Mouse (Mus musculus) limb, embryonic 11.5 days (tissue): Measurements from ENCODE around the gene Jund. TPM values are rescaled to one million over a fixed set of nuclear protein-coding genes. Genes with fewer than 3 reads are reported as not detected.
A peak's percentile ranks its signal among the peaks of the same experiment; 100 is the strongest.

Experiments
- ATAC-seq: fragments of 200-750 bp; cut with Nextera tagmentation; 2 replicates; pipeline ENCODE4 v1.8.0; 2017; ENCODE audit warnings: low read depth; ENCODE audit not compliant: insufficient number of reproducible peaks, low FRiP score, low TSS enrichment
- DNase-seq: peaks from one replicate; pipeline ENCODE4 v3.0.0-alpha.2; 2015; ENCODE audit warnings: low spot score
- H3K27ac ChIP-seq: fragments of 300-500 bp; sonication (generic); replicated peaks from 2 replicates; pipeline ENCODE4 v1.5.1; 2014; ENCODE audit warnings: low read depth, mild to moderate bottlenecking, low read length
- H3K27me3 ChIP-seq: fragments of 300-500 bp; sonication (generic); 2 replicates; pipeline ENCODE4 v1.6.1; 2014; ENCODE audit warnings: mild to moderate bottlenecking, low read length, mixed read lengths; ENCODE audit not compliant: control insufficient read depth, insufficient read depth
- H3K36me3 ChIP-seq: fragments of 300-500 bp; sonication (generic); 2 replicates; pipeline ENCODE4 v1.6.1; 2014; ENCODE audit warnings: mild to moderate bottlenecking, low read length, moderate library complexity, mixed read lengths; ENCODE audit not compliant: control insufficient read depth, insufficient read depth
- H3K4me1 ChIP-seq: fragments of 300-500 bp; sonication (generic); 2 replicates; pipeline ENCODE4 v1.6.1; 2014; ENCODE audit warnings: low read length, mixed read lengths; ENCODE audit not compliant: control insufficient read depth, insufficient read depth
- H3K4me2 ChIP-seq: fragments of 300-500 bp; sonication (generic); 2 replicates; pipeline ENCODE4 v1.6.1; 2014; ENCODE audit warnings: low read depth, mild to moderate bottlenecking, moderate library complexity; ENCODE audit not compliant: severe bottlenecking
- H3K4me3 ChIP-seq: fragments of 300-500 bp; sonication (generic); 2 replicates; pipeline ENCODE4 v1.5.1; 2014; ENCODE audit warnings: low read depth, low read length
- H3K9ac ChIP-seq: fragments of 300-500 bp; sonication (generic); 2 replicates; pipeline ENCODE4 v1.6.1; 2014; ENCODE audit warnings: mild to moderate bottlenecking, low read length
- H3K9me3 ChIP-seq: fragments of 300-500 bp; sonication (generic); 2 replicates; pipeline ENCODE4 v1.6.1; 2016; ENCODE audit warnings: low read length; ENCODE audit not compliant: control insufficient read depth
- WGBS: fragments of 180-500 bp; shearing (Covaris S2); extraction: QIAGEN DNeasy Blood & Tissue Kit; methylation state at CpG from one replicate; pipeline ENCODE4 v1.1.7; 2014; 5-methylcytosine and 5-hydroxymethylcytosine counted together
- polyA plus RNA-seq: library from polyadenylated mRNA; unstranded; fragments of >200 nt; fragmentation: Nextera tagmentation; extraction: Ambion mirVana; gene quantifications from 2 replicates; pipeline ENCODE4 v1.2.1, GENCODE M21; 2014

Gene Jund
- polyA plus RNA-seq, 1 experiment from 2014 or later: 104 TPM

- Histone ChIP-seq H3K36me3 (no peaks in the 10 kb centered on the region), H3K9ac (no peak overlapping the region), H3K4me1 (peaks cover 13% of the 10 kb centered on the region; the same call in 1 of the 2 replicates), H3K27me3 (no peaks in the 10 kb centered on the region; the same call in 1 of the 2 replicates), H3K4me2 (no peak overlapping the region; the same call in 1 of the 2 replicates), H3K27ac (no peak overlapping the region), H3K4me3 (no peak overlapping the region), H3K9me3 (no peaks in the 10 kb centered on the region)
- no peak for DNase-seq
- no peak for ATAC-seq
- 89% methylated on average over 2 of the region's 2 CpGs for WGBS
Observed at GRCm38 (mm10) chr8:70657739-70658138, 41.0 kb upstream of the Jund start.

DNA sequence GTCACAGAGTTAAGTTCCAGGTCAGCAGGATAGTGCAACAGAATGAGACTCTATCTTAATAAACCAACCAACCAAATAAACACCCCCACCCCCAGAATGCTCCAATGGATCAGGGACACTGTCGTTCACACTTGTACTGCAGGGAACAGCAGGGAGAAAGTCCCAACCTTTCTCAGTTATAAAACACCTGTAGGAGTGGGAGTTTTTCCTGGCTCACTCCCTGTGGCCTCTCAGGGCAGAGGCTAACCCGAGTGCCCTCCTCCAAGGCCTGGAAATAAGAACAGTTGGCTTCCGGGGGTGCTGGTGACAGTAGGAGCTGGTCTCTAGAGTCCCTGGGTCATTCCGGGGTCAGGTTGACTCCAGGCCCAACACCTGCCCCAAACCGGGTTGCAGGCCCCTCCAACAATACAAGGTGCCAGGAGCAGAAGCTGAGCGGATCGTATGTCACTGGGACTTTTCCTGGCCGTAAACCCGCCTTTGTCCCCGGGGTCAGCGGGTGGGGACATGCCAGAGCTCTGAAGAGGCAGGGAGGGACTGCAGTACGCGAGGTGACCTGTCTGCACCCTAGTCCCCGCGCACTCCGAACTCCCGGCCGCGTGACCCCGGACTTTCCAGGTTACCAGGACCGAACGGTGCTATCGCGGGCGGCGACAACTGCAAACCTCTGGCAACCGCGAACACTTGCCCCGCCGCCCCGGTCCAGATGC, 39.7 kb upstream of the Jund start:
- no peaks in the 10 kb centered on the region for H3K9me3 ChIP-seq
- no peaks in the 10 kb centered on the region; the same call in 1 of the 2 replicates for H3K27me3 ChIP-seq
- peak overlapping the region; percentile 79 for H3K27ac ChIP-seq
- peak overlapping the region; percentile 92 for H3K4me2 ChIP-seq
- ATAC-seq (peak; percentile 58), DNase-seq (no peak)
- WGBS: 2% methylated on average over 31 of the region's 31 CpGs
- H3K4me3 ChIP-seq: peak overlapping the region; percentile 68
- peaks cover 13% of the 10 kb centered on the region; the same call in 1 of the 2 replicates for H3K4me1 ChIP-seq
- peak overlapping the region; percentile 72 for H3K9ac ChIP-seq
- H3K36me3 ChIP-seq: no peaks in the 10 kb centered on the region

GRCm38 (mm10) chr8:70659604-70660272, 39.0 kb upstream of the Jund start:
- Histone ChIP-seq H3K27me3 (no peaks in the 10 kb centered on the region; the same call in 1 of the 2 replicates), H3K9ac (peak overlapping the region; percentile 72), H3K4me2 (peak overlapping the region; percentile 92), H3K36me3 (no peaks in the 10 kb centered on the region), H3K9me3 (no peaks in the 10 kb centered on the region), H3K27ac (peak overlapping the region; percentile 79), H3K4me3 (peak overlapping the region; percentile 68), H3K4me1 (peaks cover 13% of the 10 kb centered on the region; the same call in 1 of the 2 replicates)
- DNase-seq (peak; percentile 99), ATAC-seq (peak; percentile 96)
- 2% methylated on average over 43 of the region's 44 CpGs for WGBS

DNA sequence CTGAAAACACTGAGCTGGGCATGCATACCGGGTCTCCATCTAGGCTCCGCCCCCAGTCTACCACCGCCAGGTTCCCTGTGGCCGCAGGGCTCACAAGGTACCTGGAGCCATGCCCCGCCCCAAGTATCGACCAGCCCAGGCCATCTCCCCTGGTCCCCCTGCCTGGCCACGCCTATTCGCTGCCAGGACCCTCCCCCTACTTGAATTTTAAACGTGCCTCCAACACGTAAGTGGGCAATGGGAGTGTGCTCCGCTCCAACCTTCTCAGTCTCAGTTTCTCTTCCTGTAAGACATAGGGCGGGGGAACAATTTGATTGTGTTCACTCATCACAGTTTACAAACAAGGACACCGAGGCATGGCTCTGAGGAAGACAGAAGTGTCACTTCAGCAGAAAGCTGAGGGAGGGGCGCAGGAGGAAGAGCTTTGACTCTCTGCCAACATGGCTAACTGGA, 38.5 kb upstream of the Jund start, which contains the start of gene Pgpep1:
Gene Pgpep1 (minus strand): TSS at position 116 of the 453 bp plus-strand sequence.
- Histone ChIP-seq H3K4me1 (peaks cover 13% of the 10 kb centered on the region; the same call in 1 of the 2 replicates), H3K27ac (peak within 1 kb of the TSS; percentile 79), H3K4me2 (peak within 1 kb of the TSS; percentile 92), H3K27me3 (no peaks in the 10 kb centered on the region; the same call in 1 of the 2 replicates), H3K4me3 (peak within 1 kb of the TSS; percentile 68), H3K36me3 (no peaks in the 10 kb centered on the region), H3K9ac (peak within 1 kb of the TSS; percentile 72), H3K9me3 (no peaks in the 10 kb centered on the region)
- DNase-seq: peak; percentile 68
- peak; percentile 72 for ATAC-seq
- WGBS: 3% methylated on average over 14 of the region's 14 CpGs

- WGBS: 79% methylated on average over 4 of the region's 4 CpGs
- ATAC-seq (no peak), DNase-seq (no peak)
- Histone ChIP-seq H3K9me3 (no peaks in the 10 kb centered on the region), H3K4me1 (peaks cover 7% of the 10 kb centered on the region; the same call in 1 of the 2 replicates), H3K27ac (no peak overlapping the region), H3K27me3 (no peaks in the 10 kb centered on the region), H3K4me3 (no peak overlapping the region), H3K9ac (no peak overlapping the region), H3K36me3 (no peaks in the 10 kb centered on the region), H3K4me2 (no peak overlapping the region)
Observed at GRCm38 (mm10) chr8:70663691-70664090, 35.1 kb upstream of the Jund start.

- Histone ChIP-seq H3K9ac (no peak overlapping the region), H3K27me3 (no peaks in the 10 kb centered on the region), H3K4me1 (peaks cover 3% of the 10 kb centered on the region; the same call in 1 of the 2 replicates), H3K27ac (no peak overlapping the region), H3K9me3 (no peaks in the 10 kb centered on the region), H3K4me2 (no peak overlapping the region), H3K4me3 (no peak overlapping the region), H3K36me3 (no peaks in the 10 kb centered on the region)
- 71% methylated on average over 3 of the region's 3 CpGs for WGBS
- ATAC-seq: no peak
- no peak for DNase-seq
Observed at GRCm38 (mm10) chr8:70664631-70665030, 34.1 kb upstream of the Jund start.

DNA sequence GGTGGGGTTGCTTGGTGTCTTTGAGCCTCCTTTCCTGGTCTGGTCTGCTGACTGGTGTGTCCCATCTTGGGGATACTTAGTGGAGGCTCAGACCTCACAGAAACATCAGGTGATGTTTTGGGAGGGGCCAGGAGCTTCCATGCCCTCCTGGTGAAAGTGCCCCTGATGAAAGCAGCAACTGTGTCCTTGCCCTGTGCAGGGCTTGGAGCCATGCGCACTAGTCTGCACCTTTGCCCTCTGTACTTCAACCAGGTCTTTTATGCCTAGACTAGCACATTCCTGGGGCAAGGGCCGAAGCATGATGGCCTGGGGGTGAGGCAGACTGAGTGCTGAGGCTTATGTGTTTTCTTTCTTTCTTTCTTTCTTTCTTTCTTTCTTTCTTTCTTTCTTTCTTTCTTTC, 33.1 kb upstream of the Jund start:
- ATAC-seq (no peak), DNase-seq (no peak)
- 79% methylated on average over 2 of the region's 2 CpGs for WGBS
- Histone ChIP-seq H3K4me1 (no peaks in the 10 kb centered on the region), H3K27me3 (no peaks in the 10 kb centered on the region), H3K36me3 (no peaks in the 10 kb centered on the region), H3K4me3 (no peak overlapping the region), H3K27ac (no peak overlapping the region), H3K4me2 (no peak overlapping the region), H3K9ac (no peak overlapping the region), H3K9me3 (no peaks in the 10 kb centered on the region)

GRCm38 (mm10) chr8:70667071-70667470, 31.7 kb upstream of the Jund start:
- no peak for ATAC-seq

More at GRCm38 (mm10) chr8:70667071-70667470, 31.7 kb upstream of the Jund start:
- Histone ChIP-seq H3K4me2 (no peak overlapping the region), H3K4me3 (no peak overlapping the region), H3K27ac (0 out of 2 replicates have a peak overlapping the region, but pooled peaks have one; percentile 21), H3K4me1 (no peaks in the 10 kb centered on the region), H3K36me3 (no peaks in the 10 kb centered on the region), H3K27me3 (no peaks in the 10 kb centered on the region), H3K9ac (no peak overlapping the region), H3K9me3 (no peaks in the 10 kb centered on the region)
- WGBS: 75% methylated on average over 5 of the region's 5 CpGs
- DNase-seq: no peak
